Mouse (Mus musculus) lung, embryonic 15.5 days (tissue): ENCODE measurements around the gene Izumo4. TPM values are rescaled to one million over a fixed set of nuclear protein-coding genes. Genes with fewer than 3 reads are reported as not detected.

ENCODE experiments used
- ATAC-seq: fragments of 200-750 bp; cut with Nextera tagmentation; 2 replicates; pipeline ENCODE4 v1.8.0; 2017; ENCODE audit warnings: moderate number of reproducible peaks, borderline replicate concordance; ENCODE audit not compliant: low FRiP score, low TSS enrichment; ENCODE audit errors: extremely low read depth
- H3K27ac ChIP-seq: fragments of 300-500 bp; sonication (generic); 2 replicates; pipeline ENCODE4 v1.5.1; 2015; ENCODE audit warnings: moderate library complexity, mild to moderate bottlenecking, inconsistent platforms
- H3K27me3 ChIP-seq: fragments of 300-500 bp; sonication (generic); 2 replicates; pipeline ENCODE4 v1.6.1; 2015; ENCODE audit warnings: inconsistent platforms
- H3K36me3 ChIP-seq: fragments of 300-500 bp; sonication (generic); 2 replicates; pipeline ENCODE4 v1.6.1; 2015; ENCODE audit warnings: inconsistent platforms
- H3K4me1 ChIP-seq: fragments of 300-500 bp; sonication (generic); 2 replicates; pipeline ENCODE4 v1.6.1; 2015; ENCODE audit warnings: inconsistent platforms
- H3K4me2 ChIP-seq: fragments of 300-500 bp; sonication (generic); 2 replicates; pipeline ENCODE4 v1.6.1; 2015; ENCODE audit warnings: inconsistent platforms, mild to moderate bottlenecking, moderate library complexity
- H3K4me3 ChIP-seq: fragments of 300-500 bp; sonication (generic); 2 replicates; pipeline ENCODE4 v1.5.1; 2015; ENCODE audit warnings: mild to moderate bottlenecking, inconsistent platforms
- H3K9ac ChIP-seq: fragments of 300-500 bp; sonication (generic); 2 replicates; pipeline ENCODE4 v1.6.1; 2015; ENCODE audit warnings: inconsistent platforms
- H3K9me3 ChIP-seq: fragments of 300-500 bp; sonication (generic); 2 replicates; pipeline ENCODE4 v1.6.1; 2016; ENCODE audit warnings: inconsistent platforms
- WGBS: fragments of 180-500 bp; shearing (Covaris S2); methylation state at CpG from one replicate; pipeline ENCODE4 v1.1.7; 2015; 5-methylcytosine and 5-hydroxymethylcytosine counted together
- polyA plus RNA-seq: library from polyadenylated mRNA; unstranded; fragments of >200 nt; fragmentation: Nextera tagmentation; extraction: Ambion mirVana; gene quantifications from 2 replicates; pipeline ENCODE4 v1.2.1, GENCODE M21; 2015

Gene Izumo4
- polyA plus RNA-seq, 1 experiment from 2014 or later: 23.0 TPM

DNA sequence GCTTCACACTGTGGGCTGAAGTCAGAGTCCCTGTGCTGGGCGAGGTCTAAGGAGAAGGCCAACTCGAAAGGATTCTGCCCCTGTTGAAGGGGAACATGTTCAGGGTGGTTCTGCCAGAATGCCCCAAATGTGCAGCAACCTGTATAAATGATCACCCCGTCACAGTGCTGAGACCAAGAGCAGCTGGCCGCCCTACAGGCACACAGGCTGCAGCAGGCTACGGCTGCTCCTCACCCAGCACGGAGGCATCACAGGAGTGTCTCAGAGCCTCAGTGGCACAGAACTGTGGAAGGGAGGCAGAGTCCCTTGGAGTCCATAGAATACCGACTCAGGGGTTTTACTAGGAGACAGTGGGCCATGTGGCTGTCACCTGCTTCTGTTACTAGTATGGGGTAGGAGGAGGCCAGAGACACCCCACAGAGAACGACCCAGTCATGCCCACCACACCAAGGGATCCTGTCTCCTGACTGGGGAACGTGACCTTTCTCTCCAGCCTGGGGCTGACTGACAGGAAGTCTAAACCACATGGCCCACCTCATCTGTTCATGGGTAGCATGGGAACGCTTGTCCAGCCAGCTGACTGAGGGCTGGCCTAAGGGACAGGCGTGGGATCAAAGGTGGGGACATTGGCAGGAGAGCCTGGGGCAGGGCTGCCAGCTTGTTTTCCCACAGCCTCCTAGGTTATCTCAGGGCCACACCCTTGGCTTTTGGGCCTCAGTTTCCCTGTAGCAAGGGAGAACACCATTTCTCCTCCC lies 29.9 kb upstream of the Izumo4 start:
- Histone ChIP-seq H3K9ac (no peak overlapping the region), H3K27ac (no peak overlapping the region), H3K27me3 (no peaks in the 10 kb centered on the region), H3K4me2 (no peak overlapping the region), H3K4me3 (no peak overlapping the region), H3K9me3 (no peaks in the 10 kb centered on the region), H3K4me1 (peaks cover 35% of the 10 kb centered on the region), H3K36me3 (peaks cover 55% of the 10 kb centered on the region)
- no peak for ATAC-seq
- WGBS: 84% methylated on average over 11 of the region's 11 CpGs

DNA sequence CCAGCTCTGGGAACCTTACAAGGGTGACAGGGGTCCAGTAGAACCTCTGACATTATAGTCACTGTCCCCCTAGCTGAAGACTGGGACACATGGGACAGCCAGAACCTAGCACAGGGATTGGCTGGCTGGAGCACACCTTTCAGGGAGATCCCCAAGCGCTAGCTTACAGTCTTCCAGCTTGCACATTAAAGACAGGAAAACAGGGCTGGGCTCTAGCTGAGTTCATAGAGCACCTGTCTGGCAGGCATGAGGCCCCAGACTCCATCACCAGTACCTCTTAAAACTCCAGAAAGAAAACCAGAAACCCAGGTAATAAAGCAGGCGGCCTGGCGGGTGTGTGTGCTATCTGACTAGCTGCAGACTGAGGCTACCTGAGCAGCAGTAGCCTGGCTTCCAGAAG lies 28.3 kb upstream of the Izumo4 start:
- Histone ChIP-seq H3K4me2 (peak overlapping the region; percentile 77), H3K36me3 (peaks cover 39% of the 10 kb centered on the region), H3K9ac (peak overlapping the region; percentile 87), H3K27me3 (no peaks in the 10 kb centered on the region), H3K4me3 (peak overlapping the region; percentile 90), H3K4me1 (peaks cover 49% of the 10 kb centered on the region), H3K9me3 (no peaks in the 10 kb centered on the region), H3K27ac (no peak overlapping the region; the same call in 1 of the 2 replicates)
- 87% methylated on average over 3 of the region's 3 CpGs for WGBS
- no peak for ATAC-seq

DNA sequence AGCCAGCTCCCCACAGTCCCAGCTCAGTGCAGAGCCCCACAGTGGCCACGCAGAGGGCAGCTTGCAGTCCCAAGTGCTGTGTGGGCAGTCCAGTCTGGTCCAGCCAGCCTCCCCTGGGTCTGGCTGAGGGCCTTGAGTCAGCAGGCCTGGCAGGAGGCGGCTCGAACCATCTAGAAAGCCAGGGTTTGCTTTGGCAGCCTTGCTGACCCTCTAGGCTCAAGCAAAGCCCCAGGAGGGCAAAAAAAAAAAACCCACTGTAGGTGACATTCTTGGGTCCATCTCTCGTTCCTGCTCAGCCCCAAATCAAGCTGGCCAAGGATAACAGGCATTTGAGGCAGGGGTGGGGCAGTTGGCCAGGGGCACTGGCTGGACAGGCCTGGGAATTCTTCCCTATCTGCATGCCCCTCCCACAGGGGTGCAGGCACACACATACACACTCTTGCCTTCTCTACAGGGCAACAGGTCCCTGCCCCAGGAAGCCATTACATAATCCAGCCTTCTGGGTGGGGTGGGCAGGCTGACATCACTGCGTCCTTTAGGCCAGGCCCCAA lies 27.7 kb upstream of the Izumo4 start:
- H3K9me3 ChIP-seq: no peaks in the 10 kb centered on the region
- WGBS: 45% methylated on average over 5 of the region's 5 CpGs

DNA sequence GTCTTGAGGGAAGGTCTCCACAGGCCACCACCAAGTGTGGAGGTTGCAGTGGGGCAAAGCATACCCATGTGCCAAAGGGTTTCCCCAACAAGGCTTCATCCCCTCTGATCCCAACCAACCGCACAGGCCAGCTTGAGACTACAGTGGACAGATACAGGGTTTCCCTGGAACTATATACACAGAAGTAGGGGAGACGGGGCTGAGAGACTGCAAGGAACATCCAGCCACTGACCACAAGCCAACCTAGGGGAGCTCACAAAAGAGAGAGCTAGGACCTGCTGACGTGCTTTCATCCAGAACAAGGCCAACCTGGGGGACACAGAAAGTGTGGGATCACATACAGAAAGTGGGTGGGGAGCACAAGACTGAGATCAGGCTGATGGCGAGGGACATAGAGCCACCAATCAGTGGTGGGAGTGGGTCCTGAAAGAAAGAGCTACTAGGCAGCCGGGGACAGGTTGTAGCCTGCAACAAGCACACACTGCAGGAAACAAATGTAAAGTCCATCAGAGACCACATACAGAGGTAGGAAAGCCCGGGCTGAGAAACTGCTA lies 27.1 kb upstream of the Izumo4 start:
- WGBS: 10% methylated on average over 6 of the region's 6 CpGs
- ATAC-seq: no peak
- peaks cover 61% of the 10 kb centered on the region for H3K4me1 ChIP-seq
- peak overlapping the region; percentile 77 for H3K4me2 ChIP-seq
- no peaks in the 10 kb centered on the region for H3K27me3 ChIP-seq
- H3K36me3 ChIP-seq: peaks cover 26% of the 10 kb centered on the region
- peak overlapping the region; percentile 87 for H3K9ac ChIP-seq
- H3K27ac ChIP-seq: peak overlapping the region; percentile 98
- H3K4me3 ChIP-seq: peak overlapping the region; percentile 90
- no peaks in the 10 kb centered on the region for H3K9me3 ChIP-seq

More for the DNA sequence above, 27.7 kb upstream of the Izumo4 start:
- peaks cover 33% of the 10 kb centered on the region for H3K36me3 ChIP-seq
- peak overlapping the region; percentile 90 for H3K4me3 ChIP-seq
- peaks cover 55% of the 10 kb centered on the region for H3K4me1 ChIP-seq
- peak overlapping the region; percentile 77 for H3K4me2 ChIP-seq
- H3K27ac ChIP-seq: peak overlapping the region; percentile 98; the same call in 1 of the 2 replicates
- ATAC-seq: no peak
- H3K9ac ChIP-seq: peak overlapping the region; percentile 87
- H3K27me3 ChIP-seq: no peaks in the 10 kb centered on the region

DNA sequence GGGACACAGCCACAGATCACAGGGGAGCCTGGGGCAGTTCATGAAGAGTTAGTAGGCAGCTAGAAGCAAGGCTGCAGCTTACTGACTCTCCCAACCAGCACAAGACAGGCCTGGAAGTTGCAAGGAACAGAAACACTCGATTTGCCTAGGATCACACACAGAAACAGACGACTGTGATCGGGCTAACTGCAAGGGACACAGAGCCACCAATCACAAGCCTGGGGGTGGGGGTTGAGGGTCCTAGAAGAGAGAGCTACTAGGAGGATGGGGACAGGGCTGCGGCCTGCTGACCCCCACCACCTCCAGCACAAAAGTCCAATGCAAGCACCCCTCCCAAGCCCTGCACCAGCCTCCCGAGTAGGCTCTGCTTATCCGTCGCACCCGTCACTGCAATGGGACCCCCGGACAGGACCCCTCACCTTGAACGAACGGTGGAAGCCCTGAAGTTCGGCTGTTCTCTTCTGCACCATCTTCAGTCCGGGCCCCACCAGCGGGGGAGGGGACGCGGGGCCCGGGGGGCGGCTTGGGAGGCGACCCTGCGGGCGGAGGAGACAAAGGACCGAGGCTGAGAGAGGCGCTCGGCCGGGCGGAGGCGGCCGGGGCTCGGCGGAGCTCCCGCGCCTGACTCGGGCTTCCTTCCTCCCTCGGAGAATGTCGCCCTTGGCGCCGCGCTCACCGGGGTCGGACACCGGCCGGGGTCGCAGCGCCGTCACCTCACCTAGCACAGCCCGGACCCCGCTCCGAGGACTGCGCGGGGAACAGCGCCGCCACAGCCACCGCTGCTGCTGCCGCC lies 26.4 kb upstream of the Izumo4 start:
- ATAC-seq: no peak; the same call in 1 of the 2 replicates
- Histone ChIP-seq H3K4me1 (peaks cover 61% of the 10 kb centered on the region), H3K36me3 (peaks cover 20% of the 10 kb centered on the region), H3K4me3 (peak overlapping the region; percentile 90), H3K27ac (peak overlapping the region; percentile 98), H3K9ac (peak overlapping the region; percentile 87), H3K27me3 (no peaks in the 10 kb centered on the region), H3K4me2 (peak overlapping the region; percentile 77), H3K9me3 (no peaks in the 10 kb centered on the region)
- WGBS: 0% methylated on average over 41 of the region's 54 CpGs

DNA sequence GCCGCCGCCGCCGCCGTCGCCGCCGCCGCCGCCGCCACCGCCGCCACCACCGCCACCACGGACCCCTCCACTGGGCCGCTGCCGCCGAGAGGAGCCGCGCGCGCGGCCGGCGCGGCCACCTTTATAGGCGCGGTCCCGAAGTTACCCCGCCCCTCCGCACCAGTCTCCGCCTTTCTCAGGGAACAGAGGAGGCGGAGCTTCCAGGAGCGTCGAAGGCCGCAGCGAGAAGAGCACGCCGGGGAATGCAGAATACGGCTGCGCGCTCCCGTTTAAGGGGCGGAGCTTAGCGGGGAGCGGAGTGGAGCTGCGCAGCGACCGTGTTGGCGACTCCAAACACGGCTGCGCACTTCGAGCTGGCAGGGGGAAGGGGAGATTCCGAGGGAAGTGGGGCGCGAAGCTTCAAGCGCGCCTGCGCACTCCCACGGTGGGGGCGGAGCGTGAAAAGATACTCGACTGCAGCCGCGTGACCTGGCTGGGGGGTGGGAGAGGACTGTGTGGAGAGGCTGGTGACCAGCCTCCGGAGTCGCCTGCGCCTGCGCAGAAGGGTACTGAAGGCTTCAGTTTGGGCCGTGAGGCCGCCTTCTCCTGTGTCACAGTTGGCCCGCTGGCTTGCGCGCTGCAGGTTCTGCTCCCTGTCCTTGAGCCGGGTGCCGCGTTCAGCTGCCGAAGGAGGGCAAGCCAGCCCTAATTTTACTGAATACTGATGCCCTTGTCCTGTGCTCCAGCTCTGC lies 25.6 kb upstream of the Izumo4 start:
- H3K27me3 ChIP-seq: no peaks in the 10 kb centered on the region
- peak overlapping the region; percentile 87 for H3K9ac ChIP-seq
- H3K9me3 ChIP-seq: no peaks in the 10 kb centered on the region
- H3K36me3 ChIP-seq: peaks cover 13% of the 10 kb centered on the region
- ATAC-seq: peak; percentile 91
- under 1% methylated on average over 58 of the region's 78 CpGs for WGBS
- H3K4me3 ChIP-seq: peak overlapping the region; percentile 90
- peak overlapping the region; percentile 98 for H3K27ac ChIP-seq
- peaks cover 61% of the 10 kb centered on the region for H3K4me1 ChIP-seq
- peak overlapping the region; percentile 77 for H3K4me2 ChIP-seq

DNA sequence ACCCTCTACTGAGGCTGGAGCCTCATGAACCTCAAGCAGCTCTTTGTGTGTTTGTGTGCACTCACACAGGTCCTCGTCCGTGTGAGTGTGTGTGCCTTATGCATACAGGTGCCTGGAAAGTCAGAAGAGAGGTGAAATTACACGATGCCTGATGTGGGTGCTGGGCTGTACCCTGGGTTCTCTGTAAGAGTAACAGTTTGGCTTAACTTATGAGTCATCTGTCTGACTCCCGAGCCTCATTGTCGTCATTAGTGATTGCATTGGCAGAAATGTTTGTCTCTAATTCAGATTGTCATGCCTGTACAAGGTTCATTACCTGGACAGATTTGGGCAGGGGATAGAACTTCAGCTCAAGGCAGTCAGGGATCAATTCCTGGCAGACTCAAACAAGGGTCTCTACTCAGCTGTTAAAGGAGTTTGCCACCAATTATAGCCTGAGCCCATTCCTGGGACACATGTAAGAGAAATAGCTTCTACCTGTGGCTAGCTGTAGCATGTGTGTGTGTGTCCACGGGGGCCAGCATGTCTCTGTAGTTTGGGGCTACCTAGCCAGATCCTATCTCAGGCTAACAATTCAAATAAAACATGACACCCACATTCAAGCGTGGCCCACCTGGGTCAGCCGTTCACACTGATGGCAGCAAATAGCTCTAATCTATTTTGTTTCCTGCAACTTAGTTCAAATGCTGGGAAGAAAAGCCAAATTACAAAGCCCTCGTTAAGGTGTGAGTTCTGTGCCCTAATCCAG lies 24.7 kb upstream of the Izumo4 start:
- peak overlapping the region; percentile 77 for H3K4me2 ChIP-seq
- H3K9me3 ChIP-seq: no peaks in the 10 kb centered on the region
- H3K27me3 ChIP-seq: no peaks in the 10 kb centered on the region
- H3K9ac ChIP-seq: peak overlapping the region; percentile 66
- H3K4me3 ChIP-seq: peak overlapping the region; percentile 90
- 20% methylated on average over 9 of the region's 9 CpGs for WGBS
- peaks cover 60% of the 10 kb centered on the region for H3K4me1 ChIP-seq
- no peak for ATAC-seq
- H3K36me3 ChIP-seq: peaks cover 4% of the 10 kb centered on the region
- peak overlapping the region; percentile 98 for H3K27ac ChIP-seq

DNA sequence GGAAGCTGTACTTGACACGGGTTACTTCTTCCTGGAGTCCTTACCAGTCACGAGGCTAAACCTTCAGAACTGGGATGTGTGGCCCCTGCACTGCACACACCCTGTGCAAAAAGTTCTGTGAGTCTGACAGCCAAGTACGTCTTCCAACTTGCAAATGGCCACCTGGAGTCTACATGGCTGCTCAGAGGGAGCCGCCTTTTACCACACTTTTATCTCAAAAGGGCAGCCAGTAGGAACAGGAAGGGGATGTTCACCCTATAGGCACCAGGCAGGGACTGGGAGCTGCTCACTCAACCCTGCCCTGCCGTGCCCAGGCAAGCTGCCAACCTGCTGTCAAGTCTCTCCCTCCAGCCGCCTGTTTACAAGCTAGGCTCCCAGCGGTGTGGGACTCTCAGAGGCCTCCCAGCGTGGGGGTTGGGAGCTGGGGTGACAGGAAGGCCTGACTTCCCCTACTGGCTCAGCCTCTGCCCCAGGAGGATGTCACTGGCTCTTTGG lies 24.0 kb upstream of the Izumo4 start, which contains the start of gene Mknk2:
TSS of gene Mknk2 (minus strand) at position 171 of the 495 bp plus-strand sequence.
- H3K4me1 ChIP-seq: peaks cover 54% of the 10 kb centered on the region
- H3K9ac ChIP-seq: peak within 1 kb of the TSS; percentile 66
- ATAC-seq: peak; percentile 43
- no peaks in the 10 kb centered on the region for H3K27me3 ChIP-seq
- H3K4me2 ChIP-seq: peak within 1 kb of the TSS; percentile 77
- 2% methylated on average over 8 of the region's 8 CpGs for WGBS
- H3K27ac ChIP-seq: peak within 1 kb of the TSS; percentile 98
- no peaks in the 10 kb centered on the region for H3K9me3 ChIP-seq
- peak within 1 kb of the TSS; percentile 90 for H3K4me3 ChIP-seq
- no peaks in the 10 kb centered on the region; the same call in 1 of the 2 replicates for H3K36me3 ChIP-seq

DNA sequence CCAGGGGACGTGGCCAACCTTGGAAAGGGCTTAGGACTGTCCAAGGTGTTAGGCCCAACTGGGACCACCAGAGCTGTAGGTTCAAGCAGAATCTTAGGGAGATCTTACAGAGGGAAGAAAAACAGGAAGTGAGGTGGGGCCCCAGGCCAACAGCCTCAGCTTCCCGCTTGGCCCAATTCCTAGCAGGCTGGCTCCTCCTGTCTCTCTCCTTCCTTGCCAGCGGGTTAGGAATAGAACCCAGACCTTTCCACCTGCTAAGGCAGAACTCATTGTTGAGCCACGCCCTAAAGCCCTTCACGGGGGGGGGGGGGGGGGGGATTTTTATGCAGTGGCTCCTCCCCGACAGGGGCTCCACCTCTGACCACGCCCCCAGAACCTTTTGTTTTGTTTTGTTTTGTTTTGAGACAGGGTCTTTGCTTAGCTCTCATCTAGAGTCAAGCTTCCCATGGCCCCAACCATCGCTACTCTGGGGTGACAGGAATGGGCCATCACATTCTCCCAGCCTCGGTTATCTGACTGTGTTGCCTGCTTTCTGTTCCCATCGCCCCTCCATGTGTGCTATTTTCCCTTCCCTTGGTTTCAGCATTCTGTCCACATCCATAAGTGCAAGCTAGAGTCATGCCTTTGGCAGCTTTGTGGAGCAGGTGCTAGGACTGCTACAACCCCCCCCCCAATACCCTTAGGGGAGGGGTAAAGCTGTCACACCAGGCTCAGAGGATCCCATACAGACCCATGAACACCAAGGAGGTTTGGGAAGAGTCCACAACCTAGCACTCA lies 23.2 kb upstream of the Izumo4 start:
- H3K36me3 ChIP-seq: peaks cover 1% of the 10 kb centered on the region; the same call in 1 of the 2 replicates
- 0 out of 2 replicates have a peak overlapping the region, but pooled peaks have one; percentile 12 for H3K4me3 ChIP-seq
- WGBS: 51% methylated on average over 8 of the region's 10 CpGs
- peaks cover 46% of the 10 kb centered on the region for H3K4me1 ChIP-seq
- H3K9ac ChIP-seq: 0 out of 2 replicates have a peak overlapping the region, but pooled peaks have one; percentile 66
- H3K27ac ChIP-seq: peak overlapping the region; percentile 98
- ATAC-seq: 0 out of 2 replicates have a peak, but pooled peaks have one; percentile 2
- peak overlapping the region; percentile 77 for H3K4me2 ChIP-seq
- no peaks in the 10 kb centered on the region for H3K27me3 ChIP-seq
- no peaks in the 10 kb centered on the region for H3K9me3 ChIP-seq
